Mouse (Mus musculus) midbrain, embryonic 16.5 days (tissue): ENCODE data around the gene Pam. TPM values are rescaled to one million over a fixed set of nuclear protein-coding genes. Genes with fewer than 3 reads are reported as not detected.
A peak's percentile ranks its signal among the peaks of the same experiment; 100 is the strongest.

ENCODE experiments used
- ATAC-seq: fragments of 200-750 bp; cut with Nextera tagmentation; 2 replicates; pipeline ENCODE4 v1.8.0; 2017; ENCODE audit warnings: moderate TSS enrichment
- H3K27ac ChIP-seq: fragments of 300-500 bp; sonication (generic); 2 replicates; pipeline ENCODE4 v1.5.1; 2014; ENCODE audit warnings: mild to moderate bottlenecking, low read length, mixed read lengths
- H3K27me3 ChIP-seq: fragments of 300-500 bp; sonication (generic); 2 replicates; pipeline ENCODE4 v1.6.1; 2014; ENCODE audit warnings: low read depth, low read length, mixed read lengths; ENCODE audit not compliant: control insufficient read depth, insufficient read depth
- H3K36me3 ChIP-seq: fragments of 300-500 bp; sonication (generic); 2 replicates; pipeline ENCODE4 v1.6.1; 2014; ENCODE audit warnings: mild to moderate bottlenecking, low read length, moderate library complexity, mixed read lengths; ENCODE audit not compliant: control insufficient read depth, insufficient read depth
- H3K4me1 ChIP-seq: fragments of 300-500 bp; sonication (generic); 2 replicates; pipeline ENCODE4 v1.6.1; 2014; ENCODE audit warnings: mild to moderate bottlenecking, low read length, mixed read lengths; ENCODE audit not compliant: control insufficient read depth, insufficient read depth
- H3K4me2 ChIP-seq: fragments of 300-500 bp; sonication (generic); 2 replicates; pipeline ENCODE4 v1.6.1; 2014; ENCODE audit warnings: mild to moderate bottlenecking, low read length, mixed read lengths
- H3K4me3 ChIP-seq: fragments of 300-500 bp; sonication (generic); 2 replicates; pipeline ENCODE4 v1.5.1; 2014; ENCODE audit warnings: low read depth, mild to moderate bottlenecking, low read length, moderate library complexity, mixed read lengths
- H3K9ac ChIP-seq: fragments of 300-500 bp; sonication (generic); 2 replicates; pipeline ENCODE4 v1.6.1; 2014; ENCODE audit warnings: low read depth, low read length, mixed read lengths
- H3K9me3 ChIP-seq: fragments of 300-500 bp; sonication (generic); replicated peaks from 2 replicates; pipeline ENCODE4 v1.6.1; 2014; ENCODE audit warnings: mild to moderate bottlenecking, low read length, mixed read lengths; ENCODE audit not compliant: control insufficient read depth, poor library complexity, severe bottlenecking
- WGBS: fragments of 180-500 bp; shearing (Covaris S2); extraction: QIAGEN DNeasy Blood & Tissue Kit; methylation state at CpG from one replicate; pipeline ENCODE4 v1.1.7; 2014; 5-methylcytosine and 5-hydroxymethylcytosine counted together
- polyA plus RNA-seq: library from polyadenylated mRNA; unstranded; fragments of >200 nt; fragmentation: Nextera tagmentation; extraction: Ambion mirVana; gene quantifications from 2 replicates; pipeline ENCODE4 v1.2.1, GENCODE M21; 2015

The Pam gene
- polyA plus RNA-seq, 1 experiment from 2014 or later: 35.6 TPM

- H3K36me3 ChIP-seq: no peaks in the 10 kb centered on the region
- ATAC-seq: no peak
- no peak overlapping the region for H3K4me3 ChIP-seq
- H3K9ac ChIP-seq: no peak overlapping the region
- no peaks in the 10 kb centered on the region for H3K9me3 ChIP-seq
- H3K27me3 ChIP-seq: no peaks in the 10 kb centered on the region
- peaks cover 33% of the 10 kb centered on the region for H3K4me1 ChIP-seq
- no peak overlapping the region for H3K4me2 ChIP-seq
- WGBS: 30% methylated on average over 2 of the region's 2 CpGs
- no peak overlapping the region for H3K27ac ChIP-seq
Measured at GRCm38 (mm10) chr1:98053447-98053846, 42.0 kb downstream of the Pam start.

DNA sequence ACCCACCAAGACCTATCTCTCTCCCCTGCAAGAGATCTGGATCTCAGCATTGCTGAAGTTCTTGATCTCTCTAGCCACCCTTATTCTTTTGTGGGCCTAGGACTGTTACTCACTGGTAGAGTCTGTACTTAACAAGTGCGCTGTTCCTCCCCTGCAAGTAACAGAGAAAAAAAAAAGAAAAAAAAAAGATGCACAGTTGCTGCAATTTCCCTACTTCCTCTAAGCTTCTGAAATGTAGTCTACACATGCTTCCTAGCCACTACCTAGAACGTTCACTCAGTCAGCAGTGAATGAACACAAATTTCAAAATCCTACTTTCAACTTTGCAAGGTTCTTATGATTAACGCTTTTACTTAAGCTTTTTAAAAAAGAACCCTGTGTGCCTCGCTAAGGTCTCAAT, 42.7 kb downstream of the Pam start:
- H3K27me3 ChIP-seq: no peaks in the 10 kb centered on the region
- H3K4me3 ChIP-seq: no peak overlapping the region
- no peak for ATAC-seq
- H3K4me1 ChIP-seq: peaks cover 40% of the 10 kb centered on the region
- 89% methylated on average over 4 of the region's 4 CpGs for WGBS
- H3K4me2 ChIP-seq: no peak overlapping the region
- no peaks in the 10 kb centered on the region for H3K9me3 ChIP-seq
- no peak overlapping the region for H3K9ac ChIP-seq
- H3K27ac ChIP-seq: no peak overlapping the region
- no peaks in the 10 kb centered on the region for H3K36me3 ChIP-seq

GRCm38 (mm10) chr1:98051039-98051438, 44.4 kb downstream of the Pam start:
- WGBS: 46% methylated on average over 3 of the region's 3 CpGs
- H3K27me3 ChIP-seq: no peaks in the 10 kb centered on the region
- H3K4me3 ChIP-seq: no peak overlapping the region
- H3K4me1 ChIP-seq: peaks cover 37% of the 10 kb centered on the region
- no peaks in the 10 kb centered on the region for H3K36me3 ChIP-seq
- no peaks in the 10 kb centered on the region for H3K9me3 ChIP-seq
- no peak overlapping the region for H3K4me2 ChIP-seq
- no peak overlapping the region for H3K27ac ChIP-seq
- H3K9ac ChIP-seq: no peak overlapping the region
- no peak for ATAC-seq

- Histone ChIP-seq H3K9me3 (no peaks in the 10 kb centered on the region), H3K4me1 (peaks cover 36% of the 10 kb centered on the region), H3K9ac (no peak overlapping the region), H3K4me3 (no peak overlapping the region), H3K27me3 (no peaks in the 10 kb centered on the region), H3K36me3 (no peaks in the 10 kb centered on the region), H3K4me2 (no peak overlapping the region), H3K27ac (peak overlapping the region; percentile 5; the same call in 1 of the 2 replicates)
- 82% methylated on average over 7 of the region's 7 CpGs for WGBS
- ATAC-seq: no peak
Measured at GRCm38 (mm10) chr1:98049756-98050155, 45.7 kb downstream of the Pam start.

- peak; percentile 31 for ATAC-seq
- Histone ChIP-seq H3K4me1 (peaks cover 27% of the 10 kb centered on the region), H3K27me3 (no peaks in the 10 kb centered on the region), H3K9me3 (no peaks in the 10 kb centered on the region), H3K9ac (peak overlapping the region; percentile 48), H3K36me3 (no peaks in the 10 kb centered on the region), H3K4me3 (no peak overlapping the region), H3K27ac (peak overlapping the region; percentile 87), H3K4me2 (peak overlapping the region; percentile 49)
- 9% methylated on average over 5 of the region's 5 CpGs for WGBS
Measured at GRCm38 (mm10) chr1:98048218-98048801, 47.1 kb downstream of the Pam start.

DNA sequence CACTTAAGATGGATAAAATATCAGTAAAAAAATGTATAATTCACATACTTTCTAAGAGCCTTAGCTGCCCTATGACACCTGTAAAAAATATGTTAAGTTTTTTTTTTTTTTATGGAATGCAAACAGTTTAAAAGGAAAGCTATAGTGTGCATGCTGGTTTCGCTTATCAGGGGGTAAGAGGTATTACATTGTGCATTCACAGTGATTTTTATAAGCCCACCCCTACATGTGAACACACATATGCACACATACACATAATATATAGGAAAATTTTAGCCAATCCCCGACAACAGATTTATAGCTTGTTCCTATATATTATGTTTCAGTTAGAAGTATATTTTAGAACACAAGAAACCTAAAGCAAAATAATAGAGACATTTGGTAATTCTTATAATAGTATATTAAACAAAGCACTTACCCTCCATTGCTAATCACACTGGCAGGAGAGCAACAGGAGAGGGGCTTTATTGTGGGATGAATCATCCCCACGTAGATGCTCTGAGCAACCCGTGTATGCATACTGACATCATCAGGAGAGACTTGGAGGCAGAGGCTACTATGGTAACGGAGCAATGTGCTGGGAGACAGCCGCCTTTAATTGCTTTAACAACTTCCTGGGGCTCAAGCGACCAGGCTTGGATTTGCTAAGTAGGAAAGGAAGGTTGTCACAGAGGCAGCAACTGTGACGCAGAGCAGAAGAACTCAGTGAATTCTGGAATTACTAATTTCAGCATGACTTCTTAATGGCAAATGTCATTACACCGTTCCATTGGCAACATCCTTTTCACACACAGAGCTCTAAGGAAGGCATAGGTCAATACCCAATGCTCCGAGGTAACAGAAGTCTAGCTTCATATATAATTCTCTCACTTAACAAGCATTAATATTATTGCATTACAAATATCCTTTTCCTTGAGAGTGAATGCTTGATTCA, 47.9 kb downstream of the Pam start:
- peak overlapping the region; percentile 48 for H3K9ac ChIP-seq
- H3K9me3 ChIP-seq: no peaks in the 10 kb centered on the region
- H3K36me3 ChIP-seq: no peaks in the 10 kb centered on the region
- H3K4me2 ChIP-seq: peak overlapping the region; percentile 49
- peaks cover 27% of the 10 kb centered on the region for H3K4me1 ChIP-seq
- H3K27me3 ChIP-seq: no peaks in the 10 kb centered on the region
- WGBS: 18% methylated on average over 10 of the region's 10 CpGs
- ATAC-seq: peak; percentile 95
- H3K4me3 ChIP-seq: peak overlapping the region; percentile 21
- peak overlapping the region; percentile 87 for H3K27ac ChIP-seq

DNA sequence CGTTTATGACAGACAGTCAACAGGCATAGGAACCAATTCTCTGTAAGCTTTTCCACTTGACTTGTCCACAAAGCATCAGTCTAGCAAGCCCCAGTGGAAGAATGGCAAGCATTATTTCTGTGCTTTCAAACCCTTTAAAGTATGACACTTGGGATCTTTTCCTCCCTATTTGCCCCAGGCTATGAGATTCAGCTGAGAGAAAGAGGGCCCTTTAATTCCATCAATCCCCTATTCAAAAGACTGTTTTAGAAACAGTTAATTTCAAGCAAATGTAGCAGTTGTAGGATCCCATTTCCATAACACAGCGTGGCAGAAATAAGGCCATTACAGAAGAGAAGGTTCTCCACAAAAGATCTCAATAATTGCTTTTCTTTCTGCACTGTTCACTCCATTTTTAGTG, 53.0 kb downstream of the Pam start:
- Histone ChIP-seq H3K4me3 (no peak overlapping the region), H3K9ac (no peak overlapping the region), H3K4me2 (no peak overlapping the region), H3K36me3 (no peaks in the 10 kb centered on the region), H3K27me3 (no peaks in the 10 kb centered on the region), H3K4me1 (peaks cover 9% of the 10 kb centered on the region; the same call in 1 of the 2 replicates), H3K27ac (0 out of 2 replicates have a peak overlapping the region, but pooled peaks have one; percentile 38), H3K9me3 (no peaks in the 10 kb centered on the region)
- WGBS: 7% methylated on average over 2 of the region's 2 CpGs
- ATAC-seq: no peak

DNA sequence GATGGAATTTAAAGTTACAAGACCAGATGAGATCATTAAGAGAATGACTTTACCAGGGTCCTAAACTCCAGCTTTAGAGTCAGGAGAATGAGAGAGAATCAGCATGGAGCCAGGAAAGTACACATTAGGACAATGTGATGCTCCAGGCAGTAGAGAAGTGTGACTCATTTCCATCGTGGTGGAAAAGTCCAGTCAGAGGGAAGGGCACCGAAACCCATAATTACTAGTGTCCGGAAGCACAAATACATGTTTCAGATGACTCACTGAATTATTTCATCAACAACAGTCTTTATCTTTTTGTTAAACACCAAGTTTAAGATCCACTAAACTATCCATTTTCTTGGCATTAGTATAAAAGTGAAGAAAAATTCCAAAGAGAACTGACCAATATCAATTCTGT, 57.2 kb downstream of the Pam start:
- H3K4me2 ChIP-seq: no peak overlapping the region
- no peaks in the 10 kb centered on the region for H3K27me3 ChIP-seq
- no peaks in the 10 kb centered on the region for H3K9me3 ChIP-seq
- H3K4me1 ChIP-seq: 0 out of 2 replicates have a peak, but pooled peaks cover 2% of the 10 kb centered on the region
- 80% methylated on average over 3 of the region's 3 CpGs for WGBS
- no peak overlapping the region for H3K27ac ChIP-seq
- no peak for ATAC-seq
- H3K36me3 ChIP-seq: no peaks in the 10 kb centered on the region
- no peak overlapping the region for H3K9ac ChIP-seq
- H3K4me3 ChIP-seq: no peak overlapping the region

DNA sequence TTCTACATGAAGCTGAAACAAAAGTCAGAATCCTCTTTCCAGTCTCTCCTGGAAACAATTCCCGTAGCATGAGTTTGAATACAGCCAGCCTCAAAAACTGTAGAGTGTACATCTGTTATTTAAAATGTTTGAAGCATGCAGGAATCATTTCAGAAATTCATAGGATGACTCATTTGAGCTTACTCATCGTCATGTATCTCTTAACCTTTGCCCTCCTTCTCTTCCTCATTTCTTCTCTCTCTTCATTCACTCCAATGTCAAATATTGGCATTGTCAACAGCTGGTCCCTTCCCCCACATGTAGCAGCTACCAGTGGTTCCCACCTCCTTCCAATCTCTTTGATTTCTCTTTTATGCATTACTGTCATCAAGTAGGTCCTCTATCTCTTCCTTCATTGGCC, 59.7 kb downstream of the Pam start:
- Histone ChIP-seq H3K9ac (no peak overlapping the region), H3K4me1 (no peaks in the 10 kb centered on the region), H3K4me2 (no peak overlapping the region), H3K9me3 (no peaks in the 10 kb centered on the region), H3K27me3 (no peaks in the 10 kb centered on the region), H3K4me3 (no peak overlapping the region), H3K36me3 (no peaks in the 10 kb centered on the region), H3K27ac (no peak overlapping the region)
- no peak for ATAC-seq
- WGBS: 90% methylated on average over 2 of the region's 2 CpGs
